Mouse (Mus musculus) cerebellum, adult 2 months (tissue): ENCODE measurements around the gene Add2. TPM values are rescaled to one million over a fixed set of nuclear protein-coding genes. Genes with fewer than 3 reads are reported as not detected.

Source experiments
- DNase-seq, 2 experiments: peaks; one replicate each; pipeline ENCODE4 v3.0.0; 2021
- H3K27ac ChIP-seq: fragments of 200-500 bp; 2 replicates; pipeline ENCODE4 v1.5.1; 2012; ENCODE audit warnings: low read length, control low read depth, inconsistent platforms; ENCODE audit not compliant: insufficient read depth
- H3K27me3 ChIP-seq: fragments of 200-500 bp; 2 replicates; pipeline ENCODE4 v1.6.1; 2012; ENCODE audit warnings: inconsistent platforms, mild to moderate bottlenecking, low read length, moderate library complexity; ENCODE audit not compliant: control insufficient read depth, insufficient read depth
- H3K4me1 ChIP-seq: fragments of 200-500 bp; 2 replicates; pipeline ENCODE4 v1.6.1; 2011; ENCODE audit warnings: low read length; ENCODE audit not compliant: control insufficient read depth, insufficient read depth
- H3K4me3 ChIP-seq: fragments of 200-500 bp; replicated peaks from 2 replicates; pipeline ENCODE3; 2011; ENCODE audit warnings: mild to moderate bottlenecking, low read depth, low read length, control low read depth; ENCODE audit not compliant: insufficient read depth
- CTCF ChIP-seq: fragments of 200-500 bp; IDR thresholded peaks from 2 replicates; pipeline ENCODE4 v1.5.1; 2011; ENCODE audit warnings: low read depth, mild to moderate bottlenecking, control low read depth, low read length, moderate library complexity, borderline replicate concordance; ENCODE audit not compliant: insufficient read depth
- POLR2A ChIP-seq: fragments of 200-500 bp; IDR thresholded peaks from 2 replicates; pipeline ENCODE4 v1.6.1; 2011; ENCODE audit warnings: low read length, control low read depth, borderline replicate concordance; ENCODE audit not compliant: insufficient read depth
- WGBS: fragments of 180-500 bp; shearing (Covaris S2); methylation state at CpG from one replicate; pipeline ENCODE4 v1.1.7; 2018; 5-methylcytosine and 5-hydroxymethylcytosine counted together
- polyA plus RNA-seq: library from polyadenylated mRNA; depleted of rRNA; stranded (reverse); fragments of >200 nt; gene quantifications from 2 replicates; pipeline ENCODE4 v1.2.3, GENCODE M21; 2012

The Add2 gene
- polyA plus RNA-seq, 1 experiment: 54.9 TPM

- WGBS: 58% methylated on average over 5 of the region's 5 CpGs
- no peak overlapping the region for H3K27ac ChIP-seq
- H3K4me1 ChIP-seq: 0 out of 2 replicates have a peak, but pooled peaks cover 5% of the 10 kb centered on the region
These were observed 125.5 kb downstream of the Add2 start for GRCm38 (mm10) chr6:86154006-86154405.

GRCm38 (mm10) chr6:86154481-86154880, 126.0 kb downstream of the Add2 start:
- H3K4me1 ChIP-seq: 0 out of 2 replicates have a peak, but pooled peaks cover 5% of the 10 kb centered on the region
- DNase-seq: no peak
- H3K4me3 ChIP-seq: no peak overlapping the region
- TF ChIP-seq POLR2A (no peak), CTCF (no peak)
- 75% methylated on average over 2 of the region's 2 CpGs for WGBS
- H3K27ac ChIP-seq: no peak overlapping the region
- no peaks in the 10 kb centered on the region for H3K27me3 ChIP-seq

More at GRCm38 (mm10) chr6:86154006-86154405, 125.5 kb downstream of the Add2 start:
- no peak for TF ChIP-seq POLR2A
- TF ChIP-seq CTCF: no peak
- DNase-seq: no peak
- no peak overlapping the region for H3K4me3 ChIP-seq
- H3K27me3 ChIP-seq: no peaks in the 10 kb centered on the region

- Histone ChIP-seq H3K4me1 (0 out of 2 replicates have a peak, but pooled peaks cover 5% of the 10 kb centered on the region), H3K4me3 (no peak overlapping the region), H3K27ac (no peak overlapping the region), H3K27me3 (no peaks in the 10 kb centered on the region; the same call in 1 of the 2 replicates)
- peak; percentile 13 to 14 for DNase-seq
- TF ChIP-seq POLR2A: no peak
- no peak for TF ChIP-seq CTCF
- WGBS: 37% methylated on average over 17 of the region's 17 CpGs
These were observed 129.1 kb downstream of the Add2 start for GRCm38 (mm10) chr6:86157253-86158234.

GRCm38 (mm10) chr6:86160878-86161277, 132.4 kb downstream of the Add2 start:
- H3K4me3 ChIP-seq: no peak overlapping the region
- DNase-seq: no peak
- H3K4me1 ChIP-seq: 0 out of 2 replicates have a peak, but pooled peaks cover 5% of the 10 kb centered on the region
- no peak overlapping the region for H3K27ac ChIP-seq
- TF ChIP-seq POLR2A: no peak
- WGBS: 44% methylated on average over 3 of the region's 3 CpGs
- no peaks in the 10 kb centered on the region; the same call in 1 of the 2 replicates for H3K27me3 ChIP-seq

- Histone ChIP-seq H3K4me1 (0 out of 2 replicates have a peak, but pooled peaks cover 5% of the 10 kb centered on the region), H3K27me3 (no peaks in the 10 kb centered on the region; the same call in 1 of the 2 replicates), H3K27ac (no peak overlapping the region), H3K4me3 (no peak overlapping the region)
- no peak for TF ChIP-seq CTCF
- TF ChIP-seq POLR2A: no peak
- DNase-seq: no peak
- WGBS: 53% methylated on average over 7 of the region's 7 CpGs
These were observed 133.1 kb downstream of the Add2 start for GRCm38 (mm10) chr6:86161586-86161985.

GRCm38 (mm10) chr6:86164028-86164427, 135.5 kb downstream of the Add2 start:
- no peak overlapping the region for H3K4me3 ChIP-seq
- WGBS: 56% methylated on average over 3 of the region's 3 CpGs
- no peak for TF ChIP-seq POLR2A
- TF ChIP-seq CTCF: no peak
- no peaks in the 10 kb centered on the region; the same call in 1 of the 2 replicates for H3K27me3 ChIP-seq
- no peak for DNase-seq
- no peaks in the 10 kb centered on the region for H3K4me1 ChIP-seq
- H3K27ac ChIP-seq: no peak overlapping the region

- H3K4me3 ChIP-seq: no peak overlapping the region
- no peak for DNase-seq
- no peaks in the 10 kb centered on the region for H3K27me3 ChIP-seq
- no peak overlapping the region for H3K27ac ChIP-seq
- TF ChIP-seq CTCF (no peak), POLR2A (no peak)
- no peaks in the 10 kb centered on the region for H3K4me1 ChIP-seq
- WGBS: 86% methylated on average over 9 of the region's 9 CpGs
These were observed 137.9 kb downstream of the Add2 start for GRCm38 (mm10) chr6:86166426-86166825.
